Mouse (Mus musculus) liver, postnatal 0 days (tissue): Measurements from ENCODE around the gene Dmac2.

Experiments
- CTCF ChIP-seq: sonication (generic); IDR thresholded peaks from 2 replicates; pipeline ENCODE4 v1.5.1; 2016; ENCODE audit warnings: antibody characterized with exemption, low read depth
- EP300 ChIP-seq: IDR thresholded peaks from 2 replicates; pipeline ENCODE4 v1.6.1; 2016; ENCODE audit warnings: antibody characterized with exemption, low read depth, mild to moderate bottlenecking

DNA sequence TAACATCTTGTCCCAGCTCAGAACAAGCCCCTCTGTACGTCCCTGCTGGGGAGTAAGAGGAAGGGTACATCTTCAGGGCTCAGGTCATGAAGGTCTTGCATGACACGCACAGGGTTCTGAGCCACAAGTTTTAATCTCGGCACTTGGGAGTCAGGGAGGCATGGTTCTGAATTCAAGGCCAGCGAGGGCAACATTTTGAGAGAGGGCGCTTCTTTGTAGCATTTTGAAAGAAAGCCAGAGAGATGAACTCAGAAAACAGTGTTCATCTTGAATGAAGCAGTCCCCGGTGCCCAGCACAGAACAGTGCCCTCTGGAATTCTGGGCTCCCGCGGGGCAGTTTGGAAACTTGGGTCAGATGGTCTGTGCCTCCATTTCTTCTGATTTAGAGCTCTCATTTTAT, 47.2 kb downstream of the Dmac2 start:
- TF ChIP-seq CTCF (no peak), EP300 (no peak)
